Mouse (Mus musculus) midbrain, postnatal 0 days (tissue): ENCODE results near the gene Ttc36. TPM values are rescaled to one million over a fixed set of nuclear protein-coding genes. Genes with fewer than 3 reads are reported as not detected.

Experiments
- ATAC-seq: fragments of 200-750 bp; cut with Nextera tagmentation; 2 replicates; pipeline ENCODE4 v1.8.0; 2017; ENCODE audit warnings: moderate number of reproducible peaks, mild to moderate bottlenecking, moderate TSS enrichment, moderate library complexity; ENCODE audit not compliant: low FRiP score
- DNase-seq: peaks from one replicate; pipeline ENCODE4 v3.0.0-alpha.2; 2015; ENCODE audit warnings: low spot score
- H3K27ac ChIP-seq: fragments of 300-500 bp; sonication (generic); 2 replicates; pipeline ENCODE4 v1.5.1; 2014; ENCODE audit warnings: low read depth, mild to moderate bottlenecking, low read length, mixed read lengths
- H3K27me3 ChIP-seq: fragments of 300-500 bp; sonication (generic); 2 replicates; pipeline ENCODE4 v1.6.1; 2014; ENCODE audit warnings: low read length, control low read depth, mixed read lengths; ENCODE audit not compliant: insufficient read depth
- H3K36me3 ChIP-seq: fragments of 300-500 bp; sonication (generic); 2 replicates; pipeline ENCODE4 v1.6.1; 2014; ENCODE audit warnings: low read length, control low read depth, mixed read lengths; ENCODE audit not compliant: insufficient read depth
- H3K4me1 ChIP-seq: fragments of 300-500 bp; sonication (generic); 2 replicates; pipeline ENCODE4 v1.6.1; 2014; ENCODE audit warnings: mild to moderate bottlenecking, control low read depth, antibody characterized with exemption, low read length, mixed read lengths; ENCODE audit not compliant: insufficient read depth
- H3K4me2 ChIP-seq: fragments of 300-500 bp; sonication (generic); 2 replicates; pipeline ENCODE4 v1.6.1; 2014; ENCODE audit warnings: low read depth, mild to moderate bottlenecking, low read length, mixed read lengths; ENCODE audit not compliant: poor library complexity, severe bottlenecking
- H3K4me3 ChIP-seq: fragments of 300-500 bp; sonication (generic); 2 replicates; pipeline ENCODE4 v1.5.1; 2014; ENCODE audit warnings: low read depth, mild to moderate bottlenecking, low read length, moderate library complexity
- H3K9ac ChIP-seq: fragments of 300-500 bp; sonication (generic); replicated peaks from 2 replicates; pipeline ENCODE4 v1.6.1; 2014; ENCODE audit warnings: mild to moderate bottlenecking, low read length, moderate library complexity, mixed read lengths; ENCODE audit not compliant: poor library complexity, severe bottlenecking
- H3K9me3 ChIP-seq: fragments of 300-500 bp; sonication (generic); 2 replicates; pipeline ENCODE4 v1.6.1; 2016; ENCODE audit warnings: low read length, control low read depth
- CTCF ChIP-seq: IDR thresholded peaks from 2 replicates; pipeline ENCODE4 v1.5.1; 2016; ENCODE audit warnings: antibody characterized with exemption, mild to moderate bottlenecking
- WGBS: fragments of 180-500 bp; shearing (Covaris S2); extraction: QIAGEN DNeasy Blood & Tissue Kit; methylation state at CpG from one replicate; pipeline ENCODE4 v1.1.7; 2014; 5-methylcytosine and 5-hydroxymethylcytosine counted together
- polyA plus RNA-seq: library from polyadenylated mRNA; unstranded; fragments of >200 nt; fragmentation: Nextera tagmentation; extraction: Ambion mirVana; gene quantifications from 2 replicates; pipeline ENCODE4 v1.2.1, GENCODE M21; 2015
- total RNA-seq: library from RNA; depleted of rRNA; stranded (reverse); fragments of >200 nt; gene quantifications from 2 replicates; pipeline ENCODE4 v1.2.3, GENCODE M21; 2014; rRNA removed

The Ttc36 gene
- total RNA-seq (3.3 TPM in 1 of 2 replicates, not detected in the other), polyA plus RNA-seq (0.61 and 1.0 TPM in 2 replicates)

DNA sequence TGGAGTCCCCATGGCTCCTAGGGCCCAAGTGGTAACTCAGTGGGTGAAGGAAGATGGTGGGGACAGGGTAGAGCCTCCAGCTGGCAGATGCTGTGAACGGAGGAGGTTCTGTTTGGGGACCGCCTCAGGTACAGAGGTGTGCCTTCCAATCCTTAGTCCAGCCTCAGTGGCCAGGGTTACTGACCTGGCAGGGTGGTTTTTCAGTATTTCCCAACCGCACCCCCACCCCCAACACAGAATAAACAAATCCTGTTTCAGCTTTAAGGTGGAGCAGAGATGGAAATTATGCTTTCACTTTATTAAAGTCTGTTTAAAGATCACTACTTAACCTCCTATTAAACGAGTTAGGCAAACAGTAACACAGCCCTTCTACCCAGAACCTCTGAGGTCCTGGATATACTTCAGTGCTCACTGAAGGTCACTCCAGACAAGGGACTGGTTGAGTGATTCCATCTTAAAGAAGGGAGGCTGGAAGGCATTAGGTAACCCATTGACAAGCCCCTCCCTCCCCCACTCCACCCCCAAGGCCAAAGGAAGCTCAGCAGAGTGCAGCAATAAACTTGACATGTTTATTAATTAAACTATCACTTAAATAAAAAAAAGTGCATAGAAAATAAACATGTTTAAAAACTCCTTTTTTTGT is at the start of gene Ttc36:
Gene Ttc36 (minus strand): TSS at position 265 of the 643 bp plus-strand sequence.
- Histone ChIP-seq H3K4me2 (no peak within 1 kb of the TSS), H3K36me3 (peaks cover 37% of the 10 kb centered on the region), H3K9me3 (no peaks in the 10 kb centered on the region), H3K9ac (no peak within 1 kb of the TSS), H3K4me1 (no peaks in the 10 kb centered on the region), H3K4me3 (no peak within 1 kb of the TSS), H3K27ac (no peak within 1 kb of the TSS), H3K27me3 (no peaks in the 10 kb centered on the region)
- TF ChIP-seq CTCF, result no peak
- ATAC-seq (no peak), DNase-seq (no peak)
- WGBS, result 79% methylated on average over 4 of the region's 4 CpGs

DNA sequence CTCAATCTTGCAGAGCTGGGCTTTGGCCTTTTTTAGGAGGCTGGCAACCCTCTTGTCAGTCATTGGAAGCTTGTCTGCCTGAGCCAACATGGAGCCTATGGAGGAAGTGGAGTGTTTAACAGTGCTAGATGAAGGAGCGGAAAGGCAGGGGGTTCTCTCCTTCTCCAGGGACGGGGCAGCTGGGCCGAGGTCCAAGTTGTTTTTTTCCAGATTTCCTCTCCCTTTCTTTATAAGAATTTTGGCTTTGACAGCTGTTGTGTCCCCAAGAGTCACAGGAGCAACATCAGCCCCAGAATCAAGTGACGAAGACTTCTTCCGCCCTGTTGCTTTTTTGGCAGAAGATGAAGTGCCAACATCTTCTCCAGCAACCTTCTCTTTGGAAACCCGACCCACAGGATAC is 44.6 kb upstream of the Ttc36 start:
- 83% methylated on average over 6 of the region's 6 CpGs for WGBS
- no peaks in the 10 kb centered on the region for H3K27me3 ChIP-seq
- H3K9ac ChIP-seq, result no peak overlapping the region
- DNase-seq (no peak), ATAC-seq (no peak)
- no peaks in the 10 kb centered on the region for H3K9me3 ChIP-seq
- no peak overlapping the region for H3K4me3 ChIP-seq
- peaks cover 59% of the 10 kb centered on the region for H3K36me3 ChIP-seq
- no peak for TF ChIP-seq CTCF
- no peaks in the 10 kb centered on the region for H3K4me1 ChIP-seq
- no peak overlapping the region for H3K4me2 ChIP-seq
- H3K27ac ChIP-seq, result no peak overlapping the region

DNA sequence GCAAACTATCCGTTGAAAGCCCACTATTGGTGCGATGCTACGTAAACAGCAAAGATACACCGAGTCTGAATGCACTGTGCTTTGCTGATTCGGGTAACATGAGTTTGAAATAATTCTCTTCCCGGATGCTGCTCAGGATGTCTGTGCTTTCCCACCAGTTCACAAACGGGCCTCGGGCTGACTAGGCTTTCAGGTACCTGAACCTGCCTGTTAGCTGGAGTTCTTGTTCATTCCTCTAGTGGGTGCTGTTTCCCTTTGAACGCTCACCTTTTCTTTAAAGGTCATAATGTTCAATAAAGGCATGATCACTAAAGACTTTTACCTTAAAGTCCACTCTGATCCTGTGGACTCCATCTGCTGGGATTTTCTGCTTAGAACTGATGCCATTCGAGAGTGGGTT is 38.4 kb upstream of the Ttc36 start:
- peaks cover 64% of the 10 kb centered on the region for H3K36me3 ChIP-seq
- DNase-seq (peak; percentile 11), ATAC-seq (no peak)
- no peaks in the 10 kb centered on the region for H3K4me1 ChIP-seq
- no peak overlapping the region for H3K9ac ChIP-seq
- H3K27ac ChIP-seq, result no peak overlapping the region
- no peak overlapping the region for H3K4me3 ChIP-seq
- TF ChIP-seq CTCF, result peak; percentile 69
- H3K27me3 ChIP-seq, result no peaks in the 10 kb centered on the region
- no peak overlapping the region for H3K4me2 ChIP-seq
- no peaks in the 10 kb centered on the region for H3K9me3 ChIP-seq
- WGBS, result 87% methylated on average over 10 of the region's 10 CpGs

DNA sequence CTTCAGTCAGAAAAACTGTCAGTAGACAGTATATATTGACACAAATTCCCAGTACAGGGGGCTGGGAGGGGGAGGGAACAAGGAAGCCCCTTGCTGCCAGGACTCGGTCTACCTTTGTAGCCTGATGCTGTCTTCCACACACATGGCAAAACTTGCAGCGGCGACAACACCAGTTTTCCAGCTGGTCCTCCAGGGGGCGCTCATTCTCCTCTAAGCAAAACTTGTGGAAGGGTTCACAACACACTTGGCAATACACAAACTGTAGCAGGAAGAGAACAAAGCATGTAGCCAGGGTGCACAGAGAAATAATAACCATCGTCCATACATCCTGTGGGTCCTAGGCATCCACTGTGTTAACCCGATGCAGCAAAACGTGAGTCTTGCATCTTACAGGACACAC is 33.6 kb upstream of the Ttc36 start:
- ATAC-seq (no peak), DNase-seq (peak; percentile 84)
- H3K9ac ChIP-seq, result no peak overlapping the region
- WGBS, result 37% methylated on average over 7 of the region's 7 CpGs
- H3K27ac ChIP-seq, result no peak overlapping the region
- H3K27me3 ChIP-seq, result no peaks in the 10 kb centered on the region
- no peak overlapping the region for H3K4me3 ChIP-seq
- peaks cover 62% of the 10 kb centered on the region for H3K36me3 ChIP-seq
- TF ChIP-seq CTCF, result peak; percentile 83
- H3K4me1 ChIP-seq, result no peaks in the 10 kb centered on the region
- no peaks in the 10 kb centered on the region for H3K9me3 ChIP-seq
- H3K4me2 ChIP-seq, result no peak overlapping the region

DNA sequence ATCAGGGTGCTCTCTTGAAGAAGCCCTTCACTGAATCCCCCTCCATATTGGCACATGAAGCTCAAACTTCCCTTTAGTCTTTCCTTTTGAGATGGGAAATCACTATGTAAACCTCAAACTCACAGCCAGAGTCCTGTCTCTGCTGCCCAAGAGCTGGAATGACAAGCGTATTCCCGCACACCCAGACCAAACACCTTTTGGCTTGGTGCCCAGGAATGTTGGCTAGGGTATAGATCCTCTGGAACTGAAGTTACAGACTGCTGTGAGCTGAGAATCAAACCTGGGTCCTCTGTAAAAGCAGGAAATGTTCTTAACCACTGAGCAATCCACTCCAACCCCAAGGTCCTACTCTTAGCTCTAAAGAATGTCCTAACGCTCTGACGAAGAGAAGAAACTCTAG is 29.5 kb upstream of the Ttc36 start:
- Histone ChIP-seq H3K4me3 (no peak overlapping the region), H3K9me3 (no peaks in the 10 kb centered on the region), H3K27ac (no peak overlapping the region), H3K9ac (no peak overlapping the region), H3K36me3 (peaks cover 71% of the 10 kb centered on the region), H3K4me1 (no peaks in the 10 kb centered on the region), H3K4me2 (no peak overlapping the region), H3K27me3 (no peaks in the 10 kb centered on the region)
- WGBS, result 79% methylated on average over 4 of the region's 4 CpGs
- DNase-seq, result no peak
- TF ChIP-seq CTCF, result no peak
- ATAC-seq, result no peak

DNA sequence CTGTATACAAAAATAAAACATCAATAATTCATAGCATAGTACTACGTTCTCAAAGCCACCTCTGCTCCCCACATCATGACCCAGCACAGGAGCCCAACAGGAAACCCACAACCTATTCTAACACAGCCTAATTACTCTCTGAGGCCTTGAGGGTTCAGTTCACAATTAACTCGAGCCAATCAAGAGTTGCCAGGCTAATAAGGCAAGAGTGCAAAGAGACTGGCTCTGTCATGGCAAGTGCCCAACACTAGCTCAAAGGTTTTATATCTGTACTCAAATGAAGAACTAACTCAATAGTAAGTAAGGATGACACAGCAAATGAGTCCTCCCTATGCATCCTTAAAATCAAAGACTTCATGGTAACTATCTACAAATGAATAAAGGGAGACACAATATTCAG is 27.6 kb upstream of the Ttc36 start:
- H3K4me3 ChIP-seq, result no peak overlapping the region
- H3K9me3 ChIP-seq, result no peaks in the 10 kb centered on the region
- peaks cover 83% of the 10 kb centered on the region for H3K36me3 ChIP-seq
- H3K27me3 ChIP-seq, result no peaks in the 10 kb centered on the region
- H3K27ac ChIP-seq, result no peak overlapping the region
- 84% methylated on average over 2 of the region's 2 CpGs for WGBS
- H3K4me2 ChIP-seq, result no peak overlapping the region
- H3K9ac ChIP-seq, result no peak overlapping the region
- TF ChIP-seq CTCF, result no peak
- no peak for ATAC-seq
- no peaks in the 10 kb centered on the region for H3K4me1 ChIP-seq
- no peak for DNase-seq
